In the genomic region with DNA sequence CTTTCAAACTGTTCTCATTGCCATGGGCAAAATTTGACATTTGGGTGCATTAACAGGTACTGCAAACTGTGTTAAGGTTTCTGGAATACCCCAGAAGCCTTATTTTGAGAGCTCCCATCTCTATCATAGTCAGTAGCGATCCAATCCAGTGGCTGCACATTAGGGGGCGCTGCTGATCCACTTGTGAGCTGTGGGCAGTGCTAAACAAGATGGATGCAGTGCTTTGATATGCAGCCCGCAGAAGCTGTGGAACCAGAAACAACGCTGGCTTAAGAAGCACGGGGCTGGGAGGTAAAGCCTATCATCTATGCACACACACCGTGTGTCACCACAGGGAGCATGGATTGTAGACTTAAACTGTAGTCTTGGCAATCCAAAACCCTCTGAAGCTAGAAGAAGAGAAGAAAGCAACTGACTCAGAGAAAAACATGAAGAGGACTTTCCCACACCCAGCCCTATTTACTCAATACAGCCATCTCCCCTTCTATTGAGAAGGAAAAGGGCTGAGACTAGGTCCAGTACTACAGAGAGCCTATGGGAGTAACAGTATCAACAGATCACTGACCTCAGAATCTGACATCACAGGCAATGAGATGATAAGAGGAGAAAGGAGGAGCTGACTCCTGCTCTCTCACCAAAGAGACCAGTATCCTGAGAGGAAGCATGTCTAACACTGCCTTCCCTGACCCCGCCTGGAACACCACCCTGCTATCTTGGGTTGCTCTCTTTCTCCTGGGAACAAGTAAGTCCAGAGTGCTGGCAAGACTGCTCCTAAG, we compare ENCODE assay signal across 7 mouse cellular contexts.
DNase-seq lines count a peak whose midpoint lies in the region; ATAC-seq lines count a peak whose summit lies in the region.

No protein-coding gene starts in this region.

- no peak overlapping the region for H3K4me3 ChIP-seq in hindbrain, embryonic 16.5 days (ENCODE audit: low read length)

- H3K4me2 ChIP-seq in hindbrain, embryonic 16.5 days (ENCODE audit: low read length) = peak overlapping the region; percentile 14; the same call in 1 of the 2 replicates

- no peak overlapping the region; the same call in 1 of the 2 replicates for H3K9ac ChIP-seq in hindbrain, embryonic 16.5 days (ENCODE audit: low read depth, low read length)

- ATAC-seq in activated CD4-positive, CD25-positive, alpha-beta regulatory T cell, adult 4 months = peak; percentile 52
- peak; percentile 87 for ATAC-seq in hindbrain, embryonic 16.5 days

- no peaks in the 10 kb centered on the region for H3K36me3 ChIP-seq in hindbrain, embryonic 16.5 days (ENCODE audit: control insufficient read depth, insufficient read depth, low read length)

- no peaks in the 10 kb centered on the region for H3K27me3 ChIP-seq in hindbrain, embryonic 16.5 days (replicated peaks; ENCODE audit: control insufficient read depth, insufficient read depth, low read length)

- no peak overlapping the region for H3K27ac ChIP-seq in hindbrain, embryonic 16.5 days (ENCODE audit: low read depth, low read length)

- H3K9me3 ChIP-seq in hindbrain, embryonic 16.5 days (ENCODE audit: control insufficient read depth, low read length) = no peaks in the 10 kb centered on the region

- WGBS in hindbrain, embryonic 16.5 days = 13% methylated on average over 7 of the region's 7 CpGs

- DNase-seq in cerebellum, adult 8-10 months = peak; percentile 13
- peak; percentile 45 to 55 for DNase-seq in frontal cortex, postnatal 14 days (ENCODE audit: low spot score in 2 of 2)
- peak; percentile 34 to 41 for DNase-seq in left cerebral cortex, adult 8-10 months (ENCODE audit: low spot score in 2 of 2)
- DNase-seq in mesoderm, embryonic 11.5 days (ENCODE audit: low read depth, low spot score) = peak; percentile 54
- peak; percentile 39 to 44 for DNase-seq in right cerebral cortex, postnatal 36 days (ENCODE audit: low spot score in 2 of 2)

- no peaks in the 10 kb centered on the region for H3K4me1 ChIP-seq in hindbrain, embryonic 16.5 days (ENCODE audit: control insufficient read depth, insufficient read depth, low read depth, low read length)
